Mouse (Mus musculus) heart, postnatal 0 days (tissue): ENCODE measurements at regions not wholly inside any gene's neighbourhood (a gene's known extent, or its start where the extent isn't known, plus 50 kb on each side); places are given as distances from the start of the nearest gene placed in this dataset.

Source experiments
- ATAC-seq: fragments of 200-750 bp; cut with Nextera tagmentation; 2 replicates; pipeline ENCODE4 v1.8.0; 2017; ENCODE audit warnings: low read depth, moderate number of reproducible peaks, moderate library complexity; ENCODE audit not compliant: insufficient read depth
- DNase-seq: peaks from one replicate; pipeline ENCODE4 v3.0.0-alpha.2; 2016; ENCODE audit warnings: low spot score
- H3K27ac ChIP-seq: fragments of 300-500 bp; sonication (generic); 2 replicates; pipeline ENCODE4 v1.5.1; 2014; ENCODE audit warnings: low read depth, mild to moderate bottlenecking
- H3K27me3 ChIP-seq: fragments of 300-500 bp; sonication (generic); 2 replicates; pipeline ENCODE4 v1.6.1; 2014; ENCODE audit warnings: low read length, mixed read lengths; ENCODE audit not compliant: control insufficient read depth, insufficient read depth
- H3K36me3 ChIP-seq: fragments of 300-500 bp; sonication (generic); replicated peaks from 2 replicates; pipeline ENCODE4 v1.6.1; 2014; ENCODE audit warnings: low read length, mixed read lengths; ENCODE audit not compliant: control insufficient read depth, insufficient read depth
- H3K4me1 ChIP-seq: fragments of 300-500 bp; sonication (generic); 2 replicates; pipeline ENCODE4 v1.6.1; 2014; ENCODE audit warnings: antibody characterized with exemption; ENCODE audit not compliant: control insufficient read depth, insufficient read depth
- H3K4me2 ChIP-seq: fragments of 300-500 bp; sonication (generic); 2 replicates; pipeline ENCODE4 v1.6.1; 2014; ENCODE audit warnings: low read depth, mild to moderate bottlenecking, low read length, moderate library complexity
- H3K4me3 ChIP-seq: fragments of 300-500 bp; sonication (generic); 2 replicates; pipeline ENCODE4 v1.5.1; 2014; ENCODE audit warnings: low read depth, low read length
- H3K9ac ChIP-seq: fragments of 300-500 bp; sonication (generic); replicated peaks from 2 replicates; pipeline ENCODE4 v1.6.1; 2014; ENCODE audit warnings: low read depth, low read length, mixed read lengths
- H3K9me3 ChIP-seq: fragments of 300-500 bp; sonication (generic); replicated peaks from 2 replicates; pipeline ENCODE4 v1.6.1; 2016; ENCODE audit warnings: low read length; ENCODE audit not compliant: control insufficient read depth
- CTCF ChIP-seq: IDR thresholded peaks from 2 replicates; pipeline ENCODE4 v1.5.1; 2016; ENCODE audit warnings: antibody characterized with exemption, control low read depth, low read depth
- EP300 ChIP-seq: IDR thresholded peaks from 2 replicates; pipeline ENCODE4 v1.6.1; 2016; ENCODE audit warnings: antibody characterized with exemption, low read depth
- WGBS: fragments of 180-500 bp; shearing (Covaris S2); extraction: QIAGEN DNeasy Blood & Tissue Kit; methylation state at CpG from one replicate; pipeline ENCODE4 v1.1.7; 2014; 5-methylcytosine and 5-hydroxymethylcytosine counted together

DNA sequence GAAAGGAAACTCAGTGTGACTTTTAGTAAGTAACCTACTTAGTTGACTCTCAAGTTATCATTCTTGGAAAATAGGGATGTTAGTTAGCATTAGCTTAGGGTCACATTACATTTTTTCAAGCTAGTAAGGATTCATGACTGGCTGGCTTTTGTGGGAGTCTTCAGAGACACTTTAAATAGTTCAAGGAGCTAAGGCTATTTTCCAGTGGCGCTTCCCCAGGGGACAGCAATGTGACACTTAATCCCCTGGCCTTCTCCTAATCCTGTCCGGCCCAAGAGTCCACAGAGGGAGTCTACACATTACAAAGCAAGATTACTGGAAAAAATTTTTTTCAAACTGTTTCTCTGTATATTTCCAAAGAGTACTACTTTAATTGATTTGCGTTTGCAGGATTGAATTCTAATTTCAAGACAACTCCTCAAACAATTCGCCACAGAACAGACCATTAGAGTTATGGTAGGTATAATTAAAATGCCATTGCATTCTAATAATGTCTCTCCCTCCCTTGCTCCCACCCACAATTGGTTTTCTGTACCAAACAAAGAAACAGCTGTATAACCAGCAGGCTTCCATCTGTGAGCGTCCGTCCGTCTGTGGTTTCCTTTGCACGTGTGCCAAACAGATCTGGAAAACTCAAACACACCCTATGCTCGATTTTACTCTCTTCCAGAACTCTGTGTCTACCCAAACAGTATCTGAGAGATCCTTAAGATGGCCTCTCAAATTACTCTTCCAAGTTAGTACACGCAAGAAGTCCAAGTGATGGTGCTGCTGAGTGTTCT, 341.1 kb upstream of the Cd180 start:
- peaks cover 13% of the 10 kb centered on the region for H3K4me1 ChIP-seq
- ATAC-seq (no peak), DNase-seq (no peak)
- H3K4me3 ChIP-seq, result no peak overlapping the region
- H3K27ac ChIP-seq, result peak overlapping the region; percentile 20; the same call in 1 of the 2 replicates
- no peak overlapping the region for H3K9ac ChIP-seq
- no peak for TF ChIP-seq EP300
- no peaks in the 10 kb centered on the region for H3K9me3 ChIP-seq
- no peaks in the 10 kb centered on the region for H3K36me3 ChIP-seq
- WGBS, result 71% methylated on average over 10 of the region's 10 CpGs
- no peak overlapping the region for H3K4me2 ChIP-seq
- no peaks in the 10 kb centered on the region for H3K27me3 ChIP-seq

DNA sequence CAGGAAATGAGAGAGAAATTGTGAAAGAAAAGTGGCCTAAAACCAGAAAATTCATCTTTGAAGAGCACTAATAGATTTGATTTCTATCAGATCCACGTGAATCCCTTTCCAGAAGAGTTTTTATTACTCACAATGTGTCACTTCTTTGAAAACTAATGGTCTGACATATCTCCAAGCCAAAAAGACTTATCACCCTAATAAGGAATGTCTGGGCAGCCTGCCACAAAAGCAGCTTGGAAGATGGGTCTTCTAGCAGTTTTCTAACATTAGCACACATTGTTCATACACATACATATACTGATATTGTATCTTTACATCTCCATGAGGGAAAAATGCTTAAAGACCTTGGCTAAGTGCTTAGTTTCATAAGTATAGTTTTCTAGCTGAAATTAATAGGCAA, 337.8 kb upstream of the Cd180 start:
- WGBS, result 0% methylated on average over 1 of the region's 1 CpGs
- ATAC-seq, result no peak
- peak overlapping the region; percentile 50 for H3K27ac ChIP-seq

DNA sequence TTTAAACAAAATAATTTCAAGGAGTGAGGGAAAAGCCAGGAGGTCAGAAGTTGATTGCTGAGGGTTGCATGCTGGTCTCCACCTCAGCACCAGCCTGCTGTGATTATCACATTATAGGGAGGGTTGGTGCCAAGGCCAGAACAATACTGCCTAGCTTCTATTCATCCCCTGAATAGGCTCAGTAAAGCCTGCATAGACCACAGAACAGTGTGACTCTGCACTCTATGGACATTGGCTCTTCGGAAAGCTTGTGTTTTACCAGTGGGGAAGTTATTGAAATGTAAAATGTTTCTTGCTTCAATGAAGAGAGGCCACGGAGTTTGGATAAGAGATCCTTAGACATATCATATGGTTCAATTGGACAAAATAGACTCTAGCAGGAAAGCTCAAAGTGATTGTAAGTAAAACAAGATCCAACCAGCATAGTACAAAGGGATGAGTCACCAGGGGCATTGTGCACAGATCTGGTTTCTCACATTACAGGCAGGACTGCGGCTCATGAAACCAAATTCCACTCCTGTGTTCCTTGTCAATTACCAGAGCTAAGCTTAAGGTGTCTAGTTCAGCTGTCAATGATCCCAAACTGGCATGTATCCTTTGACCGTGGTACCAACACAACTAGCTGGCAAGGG, 320.8 kb upstream of the Cd180 start:
- Histone ChIP-seq H3K4me2 (no peak overlapping the region), H3K9ac (no peak overlapping the region), H3K27me3 (no peaks in the 10 kb centered on the region), H3K9me3 (no peaks in the 10 kb centered on the region), H3K4me3 (no peak overlapping the region), H3K4me1 (no peaks in the 10 kb centered on the region), H3K36me3 (no peaks in the 10 kb centered on the region), H3K27ac (no peak overlapping the region)
- TF ChIP-seq CTCF (no peak), EP300 (no peak)
- no peak for ATAC-seq
- DNase-seq, result no peak
- 69% methylated on average over 4 of the region's 4 CpGs for WGBS

More for the DNA sequence above, 337.8 kb upstream of the Cd180 start:
- Histone ChIP-seq H3K4me1 (peaks cover 13% of the 10 kb centered on the region), H3K27me3 (no peaks in the 10 kb centered on the region), H3K9ac (no peak overlapping the region), H3K4me3 (no peak overlapping the region), H3K36me3 (no peaks in the 10 kb centered on the region), H3K9me3 (no peaks in the 10 kb centered on the region), H3K4me2 (no peak overlapping the region)
- DNase-seq, result peak; percentile 67
- TF ChIP-seq EP300, result no peak
- no peak for TF ChIP-seq CTCF

DNA sequence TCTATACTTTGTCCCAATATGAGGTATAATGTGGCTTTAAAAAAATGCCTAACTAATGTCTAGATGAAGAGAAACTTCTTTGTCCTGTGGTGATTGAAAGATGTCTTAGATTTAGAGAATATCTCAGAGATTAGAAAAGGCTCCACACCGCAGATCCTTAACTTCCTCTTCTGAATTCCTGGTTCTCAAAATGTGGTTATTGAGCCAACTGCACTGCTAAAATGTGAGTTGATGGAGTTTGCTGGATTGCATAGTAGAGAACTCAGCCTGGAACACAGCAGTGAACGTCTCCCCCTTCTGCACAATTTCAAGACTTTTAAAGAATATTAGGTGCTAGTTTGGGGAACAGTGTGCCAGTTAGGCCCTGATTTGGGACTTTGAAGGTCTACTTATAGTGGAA, 312.7 kb upstream of the Cd180 start:
- ATAC-seq (no peak), DNase-seq (no peak)
- Histone ChIP-seq H3K27me3 (no peaks in the 10 kb centered on the region), H3K9ac (no peak overlapping the region), H3K4me2 (no peak overlapping the region), H3K4me1 (no peaks in the 10 kb centered on the region), H3K9me3 (no peaks in the 10 kb centered on the region), H3K4me3 (no peak overlapping the region), H3K27ac (no peak overlapping the region), H3K36me3 (no peaks in the 10 kb centered on the region)
- 72% methylated on average over 2 of the region's 2 CpGs for WGBS
- TF ChIP-seq EP300 (no peak), CTCF (no peak)

DNA sequence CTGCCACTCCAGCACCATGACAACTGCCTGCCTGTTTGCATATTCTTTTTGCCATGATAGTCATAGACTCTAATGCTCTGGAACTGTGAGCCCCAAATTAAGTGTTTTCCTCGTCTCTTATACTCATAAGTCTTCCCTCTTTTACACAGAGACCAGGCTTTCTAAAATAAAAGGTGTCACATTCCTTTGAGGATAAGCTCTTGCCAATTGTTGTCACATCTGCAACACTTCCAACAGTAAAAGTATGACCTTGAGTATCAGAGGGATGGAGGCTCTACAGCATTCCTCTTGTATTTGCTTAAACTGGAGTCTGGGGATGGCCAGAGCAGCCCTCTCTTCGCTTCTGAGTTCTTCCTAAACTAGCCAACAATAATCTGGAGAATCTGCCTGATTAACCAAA, 301.4 kb upstream of the Cd180 start:
- no peak overlapping the region for H3K9ac ChIP-seq
- H3K4me1 ChIP-seq, result peaks cover 14% of the 10 kb centered on the region
- no peak overlapping the region for H3K4me2 ChIP-seq
- no peaks in the 10 kb centered on the region for H3K36me3 ChIP-seq
- TF ChIP-seq EP300 (peak; percentile 82), CTCF (no peak)
- no peak overlapping the region for H3K4me3 ChIP-seq
- ATAC-seq (peak; percentile 87), DNase-seq (peak; percentile 65)
- peak overlapping the region; percentile 71 for H3K27ac ChIP-seq
- H3K9me3 ChIP-seq, result no peaks in the 10 kb centered on the region
- H3K27me3 ChIP-seq, result no peaks in the 10 kb centered on the region
- WGBS, result 38% methylated on average over 2 of the region's 2 CpGs
